Comparison of ENCODE assay signal across 9 mouse cellular contexts in genomic region chr8:108709928-108710606, GRCm38 (mm10).
A peak's percentile ranks its signal among the peaks of the same experiment; 100 is the strongest.
DNase-seq lines count a peak whose midpoint lies in the region; ATAC-seq and TF ChIP-seq lines count a peak whose summit lies in the region.
"Had no signal": no experiment of that assay in that cellular context is flagged by ENCODE, and none has a peak within 500 bp of the region (broad histone marks: within the 10 kb centered on the region; RNA-seq: fewer than 3 reads in every experiment).

No protein-coding gene starts in this region.

- peak overlapping the region; percentile 18 for H3K4me2 ChIP-seq in forebrain, embryonic 16.5 days (ENCODE audit: low read length)

- WGBS in heart, embryonic 10.5 days, result 22% methylated on average over 13 of the region's 13 CpGs
- WGBS in forebrain, embryonic 16.5 days, result 48% methylated on average over 13 of the region's 13 CpGs
- WGBS in midbrain, embryonic 10.5 days, result 6% methylated on average over 13 of the region's 13 CpGs

- no peaks in the 10 kb centered on the region for H3K36me3 ChIP-seq in heart, embryonic 10.5 days
- no peaks in the 10 kb centered on the region for H3K36me3 ChIP-seq in ES-E14 (ENCODE audit: control insufficient read depth, insufficient read depth, low read length, poor library complexity, severe bottlenecking)
- no peaks in the 10 kb centered on the region for H3K36me3 ChIP-seq in forebrain, embryonic 16.5 days (ENCODE audit: control insufficient read depth, insufficient read depth)
- H3K36me3 ChIP-seq in midbrain, embryonic 10.5 days, result no peaks in the 10 kb centered on the region

- ATAC-seq in forebrain, embryonic 16.5 days, result no peak
- no peak for ATAC-seq in activated CD4-positive, CD25-positive, alpha-beta regulatory T cell, adult 4 months

- no peaks in the 10 kb centered on the region for H3K9me3 ChIP-seq in heart, embryonic 10.5 days
- H3K9me3 ChIP-seq in ES-E14 (ENCODE audit: control insufficient read depth, insufficient read depth, low read depth, low read length), result no peaks in the 10 kb centered on the region
- H3K9me3 ChIP-seq in forebrain, embryonic 16.5 days (ENCODE audit: control insufficient read depth, low read length), result no peaks in the 10 kb centered on the region
- no peaks in the 10 kb centered on the region for H3K9me3 ChIP-seq in midbrain, embryonic 10.5 days (replicated peaks)

- H3K4me3 ChIP-seq in heart, embryonic 10.5 days, result no peak overlapping the region
- H3K4me3 ChIP-seq in ES-E14 (ENCODE audit: insufficient read depth in 1 of 2, low read depth in 1 of 2, low read length in 2 of 2, poor library complexity in 1 of 2, severe bottlenecking in 1 of 2), result no peak overlapping the region
- no peak overlapping the region for H3K4me3 ChIP-seq in forebrain, embryonic 16.5 days (replicated peaks; ENCODE audit: low read length)
- peak overlapping the region; percentile 89 for H3K4me3 ChIP-seq in midbrain, embryonic 10.5 days
- H3K4me3 ChIP-seq: layer of hippocampus, adult 2 months had no signal

- intact Hi-C loops in heart, postnatal 25 days (cut with DNase I), result loop anchor here (5.0 to 10.0 kb wide), 3 partner anchors 175 to 1198 kb away; no protein-coding TSS in a partner anchor

- DNase-seq in heart, embryonic 10.5 days (ENCODE audit: low spot score), result no peak
- DNase-seq in heart, postnatal 25 days (ENCODE audit: low spot score), result no peak
- DNase-seq in ES-E14 (ENCODE audit: low read depth, low spot score), result no peak
- peak; percentile 70 for DNase-seq in midbrain, embryonic 10.5 days (ENCODE audit: low spot score)
- no peak for DNase-seq in layer of hippocampus, adult 9-10 months (ENCODE audit: low spot score)
- no peak for DNase-seq in thymus, postnatal 25 days

- H3K27me3 ChIP-seq in heart, embryonic 10.5 days (ENCODE audit: insufficient read depth, poor library complexity, severe bottlenecking), result no peaks in the 10 kb centered on the region
- H3K27me3 ChIP-seq in forebrain, embryonic 16.5 days (replicated peaks; ENCODE audit: control insufficient read depth, insufficient read depth, low read length), result peaks cover 9% of the 10 kb centered on the region; the same call in 1 of the 2 replicates
- no peaks in the 10 kb centered on the region for H3K27me3 ChIP-seq in midbrain, embryonic 10.5 days (ENCODE audit: low read depth, poor library complexity, severe bottlenecking)

- peaks cover 78% of the 10 kb centered on the region for H3K4me1 ChIP-seq in heart, embryonic 10.5 days
- H3K4me1 ChIP-seq in ES-E14 (ENCODE audit: control insufficient read depth in 2 of 2, insufficient read depth in 2 of 2, low read length in 2 of 2, poor library complexity in 1 of 2), result peaks cover 12 to 16% of the 10 kb centered on the region in 2 experiments
- peaks cover 42% of the 10 kb centered on the region for H3K4me1 ChIP-seq in forebrain, embryonic 16.5 days (replicated peaks; ENCODE audit: control insufficient read depth, insufficient read depth, low read length)
- H3K4me1 ChIP-seq in midbrain, embryonic 10.5 days, result peaks cover 98% of the 10 kb centered on the region

- H3K9ac ChIP-seq in ES-E14 (ENCODE audit: insufficient read depth, low read depth, low read length, poor library complexity, severe bottlenecking), result no peak overlapping the region; the same call in 1 of the 2 replicates
- no peak overlapping the region for H3K9ac ChIP-seq in forebrain, embryonic 16.5 days (replicated peaks; ENCODE audit: low read depth, low read length)

- H3K27ac ChIP-seq in heart, embryonic 10.5 days, result peak overlapping the region; percentile 86
- no peak overlapping the region for H3K27ac ChIP-seq in ES-E14 (ENCODE audit: insufficient read depth, low read depth, low read length, poor library complexity, severe bottlenecking)
- no peak overlapping the region for H3K27ac ChIP-seq in forebrain, embryonic 16.5 days (ENCODE audit: low read length)
- peak overlapping the region; percentile 100 for H3K27ac ChIP-seq in midbrain, embryonic 10.5 days (replicated peaks)
- H3K27ac ChIP-seq: layer of hippocampus, adult 2 months had no signal

- in situ Hi-C loops in ES-E14 (cut with MboI; ENCODE audit: low sequenced_read_pairs in 2 of 2, unreplicated experiment in 2 of 2), result no loop called here

TF ChIP-seq in ES-E14, 5 proteins besides CTCF, POLR2A, EP300 and RAD21:
- TF ChIP-seq ZNF384 (IDR thresholded peaks at IDR 0.05; ENCODE audit: low read depth, low read length), result peak; percentile 23; the same call in 1 of the 2 replicates
- no peak for TF ChIP-seq HCFC1 (IDR thresholded peaks at IDR 0.05; ENCODE audit: borderline replicate concordance, insufficient read depth, low read length)
- TF ChIP-seq MAFK (IDR thresholded peaks at IDR 0.05; ENCODE audit: insufficient read depth, low read depth, low read length), result no peak
- no peak for TF ChIP-seq ZC3H11A (IDR thresholded peaks at IDR 0.05; ENCODE audit: borderline replicate concordance, low read depth, low read length)
- no peak for TF ChIP-seq CHD2 (IDR thresholded peaks at IDR 0.05; ENCODE audit: low read depth, low read length)

Comparison
In these comparisons a context has a peak if more than half of its experiments do, and no peak if none do; other contexts are left out.
1. H3K27ac ChIP-seq: peak in heart, embryonic 10.5 days (single experiment) and midbrain, embryonic 10.5 days (single experiment); none in ES-E14 (single experiment) and forebrain, embryonic 16.5 days (single experiment).